25 mouse cellular contexts compared by ENCODE assay signal in the genomic region with DNA sequence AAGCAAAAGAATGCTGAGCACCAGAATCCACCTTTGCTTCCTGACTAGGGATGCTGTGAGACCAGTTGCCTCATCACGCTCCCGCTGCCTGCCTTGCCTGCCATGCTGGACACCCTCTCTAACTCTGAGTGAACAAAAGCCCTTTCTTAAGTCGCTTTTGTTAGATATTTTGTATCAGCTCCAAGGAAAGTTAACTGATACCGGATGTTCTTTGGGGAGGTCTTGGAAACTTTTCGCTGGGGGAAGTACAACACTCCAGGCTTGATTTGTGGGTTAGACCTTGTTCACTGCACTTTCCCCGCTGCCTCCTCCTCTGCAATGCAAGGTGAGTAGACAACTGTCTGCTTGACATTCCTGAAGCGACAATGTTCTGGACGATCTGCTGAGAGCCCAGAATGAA. TPM values are rescaled to one million over a fixed set of nuclear protein-coding genes. Genes with fewer than 3 reads are reported as not detected.
DNase-seq lines count a peak whose midpoint lies in the region; ATAC-seq and TF ChIP-seq lines count a peak whose summit lies in the region.
"Had no signal": no experiment of that assay in that cellular context is flagged by ENCODE, and none has a peak within 500 bp of the region (broad histone marks: within the 10 kb centered on the region; RNA-seq: fewer than 3 reads in every experiment).

No protein-coding gene starts in this region.

- H3K9me3 ChIP-seq in kidney, postnatal 0 days (replicated peaks; ENCODE audit: low read length) = no peaks in the 10 kb centered on the region
- peaks cover 7% of the 10 kb centered on the region; the same call in 1 of the 2 replicates for H3K9me3 ChIP-seq in kidney, embryonic 16.5 days (ENCODE audit: low read length)
- H3K9me3 ChIP-seq: embryonic facial prominence, embryonic 13.5 days; forebrain, embryonic 10.5 days; forebrain, embryonic 12.5 days had no signal

- WGBS in kidney, postnatal 0 days = 43% methylated on average over 8 of the region's 8 CpGs
- WGBS in kidney, embryonic 16.5 days = 59% methylated on average over 8 of the region's 8 CpGs

- no peak overlapping the region for H3K27ac ChIP-seq in kidney, postnatal 0 days
- no peak overlapping the region for H3K27ac ChIP-seq in kidney, embryonic 16.5 days (ENCODE audit: low read length)
- H3K27ac ChIP-seq in testis, adult 2 months (ENCODE audit: control insufficient read depth, insufficient read depth, low read depth, low read length) = peak overlapping the region; percentile 76
- H3K27ac ChIP-seq in left cerebral cortex, adult 2 months = no peak overlapping the region
- H3K27ac ChIP-seq: embryonic facial prominence, embryonic 13.5 days; forebrain, embryonic 10.5 days; forebrain, embryonic 12.5 days had no signal

- H3K9ac ChIP-seq in kidney, postnatal 0 days (ENCODE audit: low read depth, low read length) = no peak overlapping the region
- no peak overlapping the region for H3K9ac ChIP-seq in kidney, embryonic 16.5 days (replicated peaks; ENCODE audit: low read length)
- H3K9ac ChIP-seq: embryonic facial prominence, embryonic 13.5 days; forebrain, embryonic 12.5 days had no signal

- intact Hi-C loops in left cerebral cortex, adult 2 months (cut with DNase I) = no loop called here

- no peak for TF ChIP-seq CTCF in kidney, postnatal 0 days (IDR thresholded peaks at IDR 0.05; ENCODE audit: low read depth)
- TF ChIP-seq CTCF in testis, adult 2 months (IDR thresholded peaks at IDR 0.05; ENCODE audit: control insufficient read depth, insufficient read depth, insufficient replicate concordance, low read depth, low read length) = no peak
- no peak for TF ChIP-seq CTCF in left cerebral cortex, adult 2 months (IDR thresholded peaks at IDR 0.05)

- H3K4me3 ChIP-seq in kidney, postnatal 0 days (replicated peaks; ENCODE audit: low read depth, low read length) = no peak overlapping the region
- H3K4me3 ChIP-seq in kidney, embryonic 16.5 days (ENCODE audit: low read length) = no peak overlapping the region
- H3K4me3 ChIP-seq in testis, adult 2 months (ENCODE audit: control insufficient read depth, low read depth, low read length) = no peak overlapping the region
- H3K4me3 ChIP-seq in left cerebral cortex, adult 2 months = no peak overlapping the region
- H3K4me3 ChIP-seq: embryonic facial prominence, embryonic 13.5 days; forebrain, embryonic 10.5 days; forebrain, embryonic 12.5 days had no signal

- no peaks in the 10 kb centered on the region for H3K27me3 ChIP-seq in kidney, postnatal 0 days (ENCODE audit: insufficient read depth, low read length)
- H3K27me3 ChIP-seq in kidney, embryonic 16.5 days (ENCODE audit: insufficient read depth, low read length) = no peaks in the 10 kb centered on the region
- H3K27me3 ChIP-seq in testis, adult 2 months (ENCODE audit: control insufficient read depth, insufficient read depth, low read length) = no peaks in the 10 kb centered on the region
- H3K27me3 ChIP-seq: embryonic facial prominence, embryonic 13.5 days; forebrain, embryonic 12.5 days; Patski had no signal

- DNase-seq in kidney, postnatal 0 days (ENCODE audit: low spot score) = peak; percentile 47
- DNase-seq in R1 (ENCODE audit: low read depth, low spot score) = peak; percentile 11
- DNase-seq in testis, postnatal 14 days (ENCODE audit: low spot score) = peak; percentile 69
- DNase-seq in frontal cortex, postnatal 10 days (ENCODE audit: low spot score in 2 of 2) = no peak
- DNase-seq in lung, postnatal 25 days (ENCODE audit: low spot score) = no peak
- no peak for DNase-seq in left cerebral cortex, adult 2 months (ENCODE audit: extremely low spot score in 1 of 2, low spot score in 2 of 2)
- DNase-seq: adrenal gland, adult 2 months; adrenal gland, postnatal 10 days; adrenal gland, postnatal 25 days; cerebellum, adult 11 months; cerebellum, adult 18-20 months; cerebellum, adult 8-10 months; cerebellum, adult 9-11 months; cerebellum, postnatal 14 days had no signal

- TF ChIP-seq POLR2A in testis, adult 2 months (IDR thresholded peaks at IDR 0.05; ENCODE audit: control insufficient read depth, low read depth, low read length) = no peak; the same call in 1 of the 2 replicates

- no peak for ATAC-seq in kidney, postnatal 0 days (replicated peaks; ENCODE audit: low FRiP score, low read depth)
- no peak for ATAC-seq in kidney, embryonic 16.5 days (ENCODE audit: low FRiP score, low TSS enrichment)
- ATAC-seq: forebrain, embryonic 14.5 days; forebrain, embryonic 16.5 days; Patski had no signal

- no peaks in the 10 kb centered on the region for H3K4me1 ChIP-seq in kidney, postnatal 0 days (replicated peaks; ENCODE audit: insufficient read depth, low read length)
- no peaks in the 10 kb centered on the region for H3K4me1 ChIP-seq in kidney, embryonic 16.5 days (ENCODE audit: insufficient read depth, low read length)
- H3K4me1 ChIP-seq in testis, adult 2 months (ENCODE audit: control insufficient read depth, insufficient read depth, low read length) = no peaks in the 10 kb centered on the region; the same call in 1 of the 2 replicates
- H3K4me1 ChIP-seq: embryonic facial prominence, embryonic 13.5 days; forebrain, embryonic 10.5 days; forebrain, embryonic 12.5 days had no signal

- H3K4me2 ChIP-seq in kidney, postnatal 0 days (ENCODE audit: low read length) = no peak overlapping the region
- H3K4me2 ChIP-seq in kidney, embryonic 16.5 days (replicated peaks; ENCODE audit: low read depth, low read length) = no peak overlapping the region
- H3K4me2 ChIP-seq: embryonic facial prominence, embryonic 13.5 days; forebrain, embryonic 12.5 days had no signal

- H3K36me3 ChIP-seq in kidney, postnatal 0 days (ENCODE audit: insufficient read depth, low read length) = peaks cover 3% of the 10 kb centered on the region; the same call in 1 of the 2 replicates
- H3K36me3 ChIP-seq in kidney, embryonic 16.5 days (ENCODE audit: insufficient read depth, low read length) = no peaks in the 10 kb centered on the region
- H3K36me3 ChIP-seq in testis, adult 2 months (ENCODE audit: control insufficient read depth, insufficient read depth, low read length) = no peaks in the 10 kb centered on the region
- H3K36me3 ChIP-seq: embryonic facial prominence, embryonic 13.5 days; forebrain, embryonic 10.5 days; forebrain, embryonic 12.5 days had no signal

RNA-seq across cellular contexts. Expression of gene Usp53, which starts 14.2 kb away (rescaled TPM):
- 12.5 and 13.2 TPM in 2 replicates for polyA plus RNA-seq in kidney, postnatal 0 days (2015; fragmentation: Nextera tagmentation; extraction: Ambion mirVana)
- 10.3 and 14.4 TPM in 2 replicates for polyA plus RNA-seq in kidney, embryonic 16.5 days (2015; fragmentation: Nextera tagmentation; extraction: Ambion mirVana)
- polyA plus RNA-seq in testis, adult 2 months (2012; rRNA removed) = 4.8 and 5.7 TPM in 2 replicates
- total RNA-seq in left cerebral cortex, adult 2 months (2021) = 10 to 100 TPM; 27.9 to 39.1 TPM

RNA-seq across cellular contexts. Expression of gene Myoz2, which starts 36.3 kb away (rescaled TPM):
- not detected in 2 replicates for polyA plus RNA-seq in kidney, postnatal 0 days (2015; fragmentation: Nextera tagmentation; extraction: Ambion mirVana)
- polyA plus RNA-seq in kidney, embryonic 16.5 days (2015; fragmentation: Nextera tagmentation; extraction: Ambion mirVana) = 0.99 and 1.3 TPM in 2 replicates
- polyA plus RNA-seq in testis, adult 2 months (2012; rRNA removed) = 0.75 TPM in 2 replicates
- total RNA-seq in left cerebral cortex, adult 2 months (2021) = not detected
- total RNA-seq: adrenal gland, postnatal 25 days; ES-E14; MEL had no signal
- polyA plus RNA-seq: adrenal gland, adult 2 months; cortical plate, adult 2 months; forebrain, embryonic 10.5 days; forebrain, embryonic 12.5 days; forebrain, embryonic 14.5 days; forebrain, embryonic 16.5 days had no signal

Comparison
In these comparisons a context has a peak if more than half of its experiments do, and no peak if none do; other contexts are left out.
1. DNase-seq: peak in kidney, postnatal 0 days (single experiment), R1 (single experiment) and testis, postnatal 14 days (single experiment); none in frontal cortex, postnatal 10 days (0 of 2), lung, postnatal 25 days (single experiment) and left cerebral cortex, adult 2 months (0 of 2).